Mouse (Mus musculus) myocyte (in vitro differentiated cells): ENCODE data around the gene Rarres2.

Experiments used
- REST ChIP-seq: IDR thresholded peaks from one replicate; pipeline ENCODE4 v1.6.1; 2011; ENCODE audit warnings: mild to moderate bottlenecking, control low read depth, moderate library complexity; ENCODE audit not compliant: insufficient read depth, insufficient read length
- USF1 ChIP-seq: IDR thresholded peaks from one replicate; pipeline ENCODE4 v1.6.1; 2011; ENCODE audit warnings: low read depth, mild to moderate bottlenecking, control low read depth, moderate library complexity

- TF ChIP-seq REST (no peak), USF1 (no peak)
Measured at GRCm38 (mm10) chr6:48568036-48568984, 4.3 kb downstream of the Rarres2 start.
